Mouse (Mus musculus): Measurements from ENCODE around the gene Ube2cbp. TPM values are rescaled to one million over a fixed set of nuclear protein-coding genes. Genes with fewer than 3 reads are reported as not detected.

Gene Ube2cbp
- total RNA-seq (2021), result 1 to 10 TPM; 3.7 TPM

DNA sequence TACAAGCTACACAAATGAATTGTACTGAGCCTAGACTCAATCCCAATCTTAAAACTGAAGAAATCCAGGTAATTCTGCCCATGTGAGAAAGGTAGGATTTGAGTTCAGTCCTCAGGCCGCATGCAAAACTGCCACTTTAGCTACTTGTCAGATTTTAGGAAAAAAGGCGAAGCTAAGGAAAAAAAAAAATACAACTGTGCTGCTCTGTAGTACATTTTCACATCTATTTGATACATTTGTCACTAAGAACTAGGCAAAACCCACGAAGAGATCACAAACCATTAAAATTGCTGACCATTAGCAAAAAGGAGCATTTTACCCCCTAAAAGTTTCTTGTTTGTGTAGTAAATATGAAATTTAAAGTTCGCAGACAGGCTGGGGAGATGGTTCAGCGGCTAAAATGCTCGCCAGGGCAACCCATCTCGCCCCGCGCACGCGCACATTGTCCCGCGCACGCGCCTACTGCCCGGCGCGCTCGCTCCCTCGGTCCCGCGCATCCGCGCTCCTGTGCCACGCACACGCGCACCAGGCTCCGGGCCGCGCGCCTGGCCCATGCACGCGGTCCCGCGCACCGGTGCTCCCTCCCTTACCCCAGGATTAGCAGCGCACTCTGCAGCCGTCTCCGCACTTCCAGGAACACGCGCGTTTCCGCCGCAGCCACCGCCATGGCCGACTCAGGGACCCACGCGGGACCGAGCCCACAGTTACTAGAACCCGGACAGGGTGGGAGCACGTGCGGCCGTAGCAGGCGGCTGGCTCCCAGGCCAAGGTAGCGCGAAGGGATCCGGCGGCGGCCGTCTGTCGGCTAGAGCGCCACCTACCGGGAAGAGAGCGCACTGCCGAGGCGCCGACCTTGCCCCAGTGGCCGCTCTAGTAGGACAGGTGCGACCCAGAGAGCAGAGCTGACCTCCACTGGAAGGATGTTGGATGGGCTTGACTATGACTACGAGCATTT is at the start of gene Ube2cbp:
TSS of gene Ube2cbp (minus strand) at position 800 of the 955 bp plus-strand sequence.
- DNase-seq (ENCODE audit: extremely low spot score in 1 of 2, low spot score in 1 of 2), result peak; percentile 81 to 85

DNA sequence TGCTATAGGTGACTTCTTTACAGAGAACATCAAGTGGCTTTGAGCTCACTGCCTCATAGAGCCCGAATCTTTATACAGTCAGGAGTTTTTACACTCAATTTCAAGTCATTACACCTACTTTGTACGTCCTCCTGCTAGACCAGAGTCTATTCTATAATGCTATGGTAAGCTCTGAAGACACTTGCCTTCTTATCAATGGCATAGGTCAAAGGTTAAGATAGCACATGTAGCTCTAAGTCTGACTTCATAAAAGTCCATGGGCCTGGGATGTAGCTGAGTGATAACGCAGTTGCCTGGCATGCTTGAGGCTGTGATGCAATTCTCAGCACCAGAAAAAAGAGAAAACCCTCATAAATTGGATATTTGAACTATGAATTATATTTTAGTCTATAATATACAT is 49.6 kb upstream of the Ube2cbp start:
- DNase-seq (ENCODE audit: extremely low spot score in 1 of 2, low spot score in 1 of 2), result no peak

- DNase-seq (ENCODE audit: extremely low spot score in 1 of 2, low spot score in 1 of 2), result no peak
Observed at GRCm38 (mm10) chr9:86513733-86514132, 49.0 kb upstream of the Ube2cbp start.

DNA sequence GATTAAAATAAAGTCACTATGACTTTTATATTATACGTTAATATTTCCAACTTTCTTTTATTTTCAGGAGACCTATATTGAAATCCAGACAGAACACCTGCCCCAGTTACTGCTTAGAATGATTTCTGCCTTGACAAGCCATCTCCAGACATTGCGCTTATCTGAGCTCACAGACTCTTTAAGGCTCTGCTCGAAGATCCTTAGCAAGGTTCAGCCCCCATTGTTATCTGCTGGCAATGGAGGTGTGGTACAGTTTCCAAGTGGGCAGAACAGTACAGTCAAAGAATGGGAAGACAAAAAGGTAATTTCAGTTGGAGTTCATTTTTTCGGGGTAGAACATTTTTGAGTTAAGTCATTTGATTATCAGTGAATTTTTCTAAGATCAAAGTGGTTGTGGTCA is 42.7 kb upstream of the Ube2cbp start:
- no peak for DNase-seq (ENCODE audit: extremely low spot score in 1 of 2, low spot score in 1 of 2)

- DNase-seq (ENCODE audit: extremely low spot score in 1 of 2, low spot score in 1 of 2), result no peak
Observed at GRCm38 (mm10) chr9:86499083-86499482, 34.3 kb upstream of the Ube2cbp start.

DNA sequence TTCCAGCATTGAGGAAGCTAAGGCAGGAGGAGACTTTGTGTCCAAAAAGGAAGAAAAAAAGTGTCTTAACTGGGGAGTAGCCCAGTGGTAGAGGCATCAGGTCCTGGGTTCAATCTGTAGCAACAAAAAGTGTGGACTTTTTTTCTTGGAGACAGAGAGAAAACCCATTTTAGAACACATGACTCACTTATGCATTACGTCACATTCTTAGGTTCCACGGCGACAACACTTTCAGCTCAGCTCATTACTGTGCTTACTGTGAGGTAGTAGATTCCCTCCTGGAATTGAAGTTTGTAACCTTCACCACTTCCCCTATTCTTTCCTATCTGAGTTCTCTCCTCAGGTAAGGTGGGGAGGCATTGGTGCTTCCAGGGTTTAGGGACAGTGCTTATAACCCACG is 31.5 kb upstream of the Ube2cbp start:
- no peak for DNase-seq (ENCODE audit: extremely low spot score in 1 of 2, low spot score in 1 of 2)

- DNase-seq (ENCODE audit: extremely low spot score in 1 of 2, low spot score in 1 of 2), result no peak
Observed at GRCm38 (mm10) chr9:86491740-86492139, 27.0 kb upstream of the Ube2cbp start.

DNA sequence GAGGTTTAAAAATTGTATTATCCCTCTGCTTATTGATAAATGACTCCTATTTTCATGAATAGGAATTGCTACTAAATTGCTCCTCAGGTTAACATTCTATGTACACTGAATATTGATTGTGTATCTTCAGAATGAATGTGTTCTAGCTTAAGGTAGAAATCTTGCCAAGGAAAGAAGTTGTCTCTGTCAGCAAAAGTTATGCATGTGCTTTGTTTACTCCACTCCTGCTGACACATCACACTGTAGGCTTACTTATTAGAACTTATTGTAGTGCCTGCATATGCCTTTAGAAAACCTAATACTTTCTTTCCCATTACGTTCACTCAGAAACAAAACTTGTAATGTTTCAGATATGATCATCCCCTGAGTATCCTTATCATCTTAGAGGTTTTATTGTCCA is 17.5 kb upstream of the Ube2cbp start:
- no peak for DNase-seq (ENCODE audit: extremely low spot score in 1 of 2, low spot score in 1 of 2)

DNA sequence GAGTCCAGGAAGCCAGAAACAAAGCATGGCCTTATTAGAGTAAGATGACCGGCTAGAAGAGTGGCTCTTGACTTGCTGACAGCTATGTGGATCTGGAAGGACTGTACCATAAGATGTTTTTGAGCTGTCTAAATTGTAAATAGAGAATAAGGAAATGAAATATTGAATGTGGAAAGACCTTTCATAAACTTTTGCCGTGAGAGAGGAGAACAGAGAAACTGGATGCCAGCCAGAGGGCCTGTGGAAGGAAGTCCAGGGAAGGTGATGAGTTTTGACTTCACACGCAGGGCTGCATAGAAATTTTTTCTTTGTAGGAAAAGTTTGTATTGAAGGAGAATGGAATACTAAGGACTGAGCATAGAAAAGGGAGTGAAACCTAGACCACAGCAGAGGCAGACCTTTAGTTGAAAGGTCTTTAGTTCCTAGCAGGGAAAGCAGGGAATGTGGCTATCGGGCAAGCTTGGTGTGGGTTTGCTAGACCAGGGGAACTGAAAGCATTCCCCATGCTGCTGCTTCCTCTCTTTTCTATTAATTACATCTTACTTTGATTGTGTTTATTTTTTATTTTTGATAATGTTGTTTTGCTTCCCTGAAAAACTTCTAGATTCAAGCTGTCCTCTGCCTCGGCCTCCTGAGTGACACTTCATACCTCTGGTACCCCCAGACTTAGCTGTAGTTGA is 13.8 kb upstream of the Ube2cbp start:
- DNase-seq (ENCODE audit: extremely low spot score in 1 of 2, low spot score in 1 of 2), result no peak

DNA sequence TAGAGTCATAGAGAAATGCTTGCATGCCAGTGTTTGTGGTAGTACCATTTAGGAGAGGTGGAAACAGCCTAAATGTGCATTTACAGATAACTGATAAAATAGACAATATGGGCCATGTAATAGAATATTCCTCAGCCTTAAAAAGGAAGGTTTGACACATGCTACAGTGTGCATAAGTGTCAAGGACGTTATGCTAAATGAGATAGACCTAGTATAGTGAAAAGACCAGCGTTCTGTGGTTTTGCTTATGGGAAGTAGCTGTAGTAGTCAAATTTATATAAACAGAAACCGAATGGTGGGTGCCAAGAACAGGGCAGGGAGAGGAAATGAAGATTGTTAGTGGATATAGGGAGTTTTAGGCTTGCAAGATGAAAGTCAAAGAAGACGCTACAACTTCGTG is 12.0 kb upstream of the Ube2cbp start:
- no peak for DNase-seq (ENCODE audit: extremely low spot score in 1 of 2, low spot score in 1 of 2)

DNA sequence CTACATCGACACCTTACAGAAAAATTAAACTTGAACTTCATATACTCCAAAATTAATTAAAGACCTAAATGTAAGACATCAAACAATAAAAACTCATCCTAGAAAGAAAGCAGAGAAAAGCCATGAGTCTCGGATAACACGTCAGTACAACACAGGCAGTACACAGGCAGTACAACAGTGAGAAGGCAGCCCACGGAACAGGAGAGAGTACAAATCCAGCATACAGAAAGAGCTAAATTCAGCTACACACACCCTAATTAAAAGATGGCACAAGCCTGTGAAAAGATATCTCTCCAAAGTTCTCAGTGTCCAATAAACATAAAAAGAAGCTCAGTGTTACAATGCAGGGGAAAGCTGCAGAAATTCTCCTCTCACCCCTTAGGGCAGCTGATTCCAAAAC is 11.2 kb upstream of the Ube2cbp start:
- no peak for DNase-seq (ENCODE audit: extremely low spot score in 1 of 2, low spot score in 1 of 2)

GRCm38 (mm10) chr9:86466990-86467870 is 2.5 kb upstream of the Ube2cbp start, which contains the start of gene Dop1a:
Gene Dop1a (plus strand): TSS chr9:86467154.
- peak; percentile 93 to 94 for DNase-seq (ENCODE audit: extremely low spot score in 1 of 2, low spot score in 1 of 2)

- no peak for DNase-seq (ENCODE audit: extremely low spot score in 1 of 2, low spot score in 1 of 2)
Observed at GRCm38 (mm10) chr9:86453626-86454025, 11.1 kb downstream of the Ube2cbp start.

DNA sequence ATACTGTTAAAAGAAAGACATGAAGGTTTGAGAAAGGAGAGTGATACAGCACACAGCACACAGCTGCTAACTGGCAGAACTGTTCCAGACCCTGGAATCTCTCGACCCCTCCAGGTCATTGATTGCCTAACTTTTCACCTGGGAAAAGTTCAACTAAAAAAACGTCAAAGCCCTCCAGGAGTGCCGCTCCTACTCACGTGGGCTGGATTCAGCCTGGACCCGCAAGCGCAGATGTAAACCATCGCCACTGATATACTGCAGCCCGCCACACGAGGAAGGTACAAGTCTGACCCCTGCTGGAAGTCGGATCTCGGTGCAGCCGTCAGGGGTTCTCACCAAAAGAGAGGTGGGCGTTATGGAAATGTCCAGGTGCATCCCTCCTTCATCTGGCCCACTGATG is 13.1 kb downstream of the Ube2cbp start:
- DNase-seq (ENCODE audit: extremely low spot score in 1 of 2, low spot score in 1 of 2), result peak; percentile 37 to 64

GRCm38 (mm10) chr9:86451094-86451493 is 13.7 kb downstream of the Ube2cbp start:
- DNase-seq (ENCODE audit: extremely low spot score in 1 of 2, low spot score in 1 of 2), result no peak

- peak; percentile 67 to 92 for DNase-seq (ENCODE audit: extremely low spot score in 1 of 2, low spot score in 1 of 2)
Observed at GRCm38 (mm10) chr9:86449581-86449980, 15.2 kb downstream of the Ube2cbp start.

DNA sequence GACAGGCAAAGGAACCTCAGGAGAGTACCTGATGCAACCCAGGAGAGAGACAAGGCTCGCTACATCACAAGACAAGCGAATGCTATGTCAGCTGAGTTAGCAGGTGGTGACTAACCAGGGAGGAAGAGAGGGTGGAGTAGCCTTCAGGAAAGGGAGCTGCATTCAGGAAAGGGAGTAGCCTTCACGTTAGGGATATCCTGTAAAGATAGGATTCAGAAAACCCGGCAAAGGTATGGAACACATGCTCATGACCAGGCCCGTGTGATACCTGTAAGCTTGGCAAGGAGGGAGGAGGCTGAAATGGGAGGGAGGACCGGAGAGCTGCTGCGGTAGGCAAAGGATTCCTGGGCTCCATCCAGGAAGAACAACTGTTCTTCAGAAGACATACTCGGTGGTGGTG is 17.3 kb downstream of the Ube2cbp start:
- DNase-seq (ENCODE audit: extremely low spot score in 1 of 2, low spot score in 1 of 2), result no peak

DNA sequence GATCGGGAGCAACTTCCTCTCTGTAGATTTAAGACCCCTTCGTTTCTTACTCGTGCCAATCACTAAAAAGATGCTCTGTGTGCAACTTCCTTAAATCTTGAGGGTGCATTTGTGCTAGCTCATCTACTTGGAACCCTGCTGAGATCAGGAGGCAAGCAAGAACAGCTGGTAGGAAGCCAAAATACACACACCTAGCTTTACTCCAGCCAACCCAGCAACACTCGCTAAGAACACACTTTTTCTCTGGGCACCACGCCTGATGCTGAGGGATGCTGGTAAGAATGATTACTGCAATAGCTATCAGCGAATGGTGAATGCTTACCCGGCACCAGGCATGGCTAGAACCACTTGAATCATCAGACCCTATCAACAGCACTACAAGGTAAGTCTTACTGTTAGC is 17.9 kb downstream of the Ube2cbp start:
- DNase-seq (ENCODE audit: extremely low spot score in 1 of 2, low spot score in 1 of 2), result no peak

DNA sequence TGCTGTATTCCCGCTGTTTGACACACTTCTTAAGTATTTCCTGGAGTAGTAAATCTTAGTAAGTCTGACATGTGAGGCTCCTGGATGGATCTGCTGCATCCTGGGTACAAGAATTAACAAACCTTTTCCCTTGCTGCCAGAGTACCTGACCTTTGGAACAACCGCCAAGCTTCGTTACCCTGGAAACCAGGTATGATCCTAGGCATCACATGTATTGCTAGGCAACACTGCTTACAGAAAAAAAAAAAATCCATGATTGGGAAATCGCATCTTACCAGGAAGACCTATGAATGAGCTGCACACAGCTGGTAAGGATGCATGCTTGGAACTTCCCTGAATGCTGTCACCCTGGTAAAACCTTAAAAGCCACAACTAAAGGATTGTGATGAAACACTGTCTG is 22.5 kb downstream of the Ube2cbp start:
- no peak for DNase-seq (ENCODE audit: extremely low spot score in 1 of 2, low spot score in 1 of 2)

DNA sequence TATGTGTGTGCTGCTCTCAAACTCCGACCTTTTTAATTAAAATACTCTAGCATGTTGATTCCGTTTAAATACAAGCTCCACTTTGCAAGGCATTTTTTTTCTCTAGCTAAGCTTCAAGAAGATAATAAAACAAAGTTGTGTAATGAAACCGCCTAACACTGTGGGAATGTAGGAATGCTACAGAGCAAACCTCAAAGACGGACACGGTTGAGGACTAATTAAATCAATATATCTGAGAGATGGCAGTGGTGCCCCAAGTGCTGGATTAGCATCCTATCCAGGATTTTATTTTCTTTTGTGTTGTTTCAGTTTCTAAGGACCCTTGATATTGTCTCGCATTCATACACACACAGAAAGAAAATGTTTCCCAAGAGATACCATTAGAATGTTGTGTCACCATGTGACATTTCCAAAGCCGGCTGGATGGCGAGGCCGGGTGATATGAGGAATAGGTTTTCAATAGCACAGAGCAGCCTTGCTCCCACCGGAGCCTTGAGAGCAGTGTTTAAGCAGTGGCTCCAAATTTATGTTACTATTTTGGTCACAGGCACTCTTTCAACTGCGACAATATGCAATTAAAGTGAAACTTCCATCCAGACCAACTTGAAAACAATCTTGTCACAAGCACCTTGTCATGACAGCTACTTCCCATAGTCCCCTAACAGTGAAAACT is 26.3 kb downstream of the Ube2cbp start:
- DNase-seq (ENCODE audit: extremely low spot score in 1 of 2, low spot score in 1 of 2), result no peak

Measured in layer of hippocampus, postnatal 25 days (tissue).